Mouse (Mus musculus): ENCODE results near the gene 9430097D07Rik. TPM values are rescaled to one million over a fixed set of nuclear protein-coding genes. Genes with fewer than 3 reads are reported as not detected.
A peak's percentile ranks its signal among the peaks of the same experiment; 100 is the strongest.

Gene 9430097D07Rik
- total and polyA plus RNA-seq, 3 experiments, result not detected

DNA sequence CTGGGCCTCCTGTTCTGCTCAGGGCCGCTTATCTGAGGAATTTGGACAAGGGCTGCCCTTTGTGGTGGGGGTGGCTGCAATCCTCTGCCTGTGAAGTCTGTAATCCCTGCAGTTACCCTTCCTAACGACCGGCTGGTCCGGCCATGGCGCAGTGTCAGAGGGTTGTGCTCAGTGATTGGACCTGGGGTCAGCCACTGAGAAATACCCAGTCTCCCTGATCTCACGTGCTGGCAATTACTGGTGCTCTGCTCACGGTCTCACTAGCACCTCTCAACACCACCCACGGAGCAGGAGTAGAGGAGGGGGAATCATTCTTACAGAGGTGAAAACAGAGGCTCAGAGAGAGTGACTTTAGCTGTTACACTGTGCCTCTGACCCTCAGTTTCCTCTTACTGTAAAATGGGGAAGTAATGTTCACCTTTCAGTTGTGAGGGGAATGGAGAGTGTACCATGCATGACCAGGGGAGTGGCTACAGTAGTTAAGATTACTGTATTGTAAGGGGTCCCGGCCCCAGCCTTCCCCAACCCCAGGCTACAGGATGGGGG, 38.1 kb downstream of the 9430097D07Rik start:
- Histone ChIP-seq H3K4me2 (ENCODE audit: insufficient read depth, low read depth, poor library complexity, severe bottlenecking) (peak overlapping the region; percentile 89), H3K27me3 (replicated peaks) (peaks cover 6% of the 10 kb centered on the region), H3K9ac (ENCODE audit: insufficient read depth, low read depth) (peak overlapping the region; percentile 84), H3K27ac (ENCODE audit: insufficient read depth, low read depth) (peak overlapping the region; percentile 68), H3K36me3 (replicated peaks in 1 of 2; ENCODE audit: control insufficient read depth in 1 of 2, insufficient read depth in 1 of 2, low read length in 1 of 2) (peaks cover 0 to 3% of the 10 kb centered on the region in 2 experiments), H3K79me2 (replicated peaks; ENCODE audit: control insufficient read depth, extremely low read depth, insufficient read depth, poor library complexity, severe bottlenecking) (no peaks in the 10 kb centered on the region; the same call in 1 of the 2 replicates), H3K9me3 (replicated peaks; ENCODE audit: low read length) (no peaks in the 10 kb centered on the region), H3K4me3 (replicated peaks in 1 of 3; ENCODE audit: low read depth in 2 of 3, low read length in 2 of 3, poor library complexity in 1 of 3) (peak overlapping the region; percentile 67 to 86 (median 69)), H3K4me1 (ENCODE audit: control insufficient read depth in 1 of 2, insufficient read depth in 2 of 2) (peaks cover 16 to 43% of the 10 kb centered on the region in 2 experiments)
- TF ChIP-seq TBP (conservative IDR thresholded peaks at IDR 0.05; ENCODE audit: low read depth, low read length) (peak; percentile 65; the same call in 1 of the 2 replicates), HCFC1 (IDR thresholded peaks at IDR 0.05; ENCODE audit: low read depth, low read length) (peak; percentile 59; the same call in 1 of the 2 replicates), CHD2 (IDR thresholded peaks at IDR 0.05; ENCODE audit: low read length) (no peak), ZC3H11A (IDR thresholded peaks at IDR 0.05; ENCODE audit: low read depth, low read length) (no peak), BHLHE40 (IDR thresholded peaks at IDR 0.05; ENCODE audit: low read depth, low read length) (peak; percentile 93), MYC (IDR thresholded peaks at IDR 0.05; ENCODE audit: low read depth, low read length) (0 out of 2 replicates have a peak, but pooled peaks have one; percentile 26), POLR2A (IDR thresholded peaks at IDR 0.05; ENCODE audit: low read depth, low read length) (peak; percentile 41; the same call in 1 of the 2 replicates)
- in situ Hi-C loops (cut with MboI; ENCODE audit: low pct_ligation_motif_present, low pct_unique_long_range_greater_than_20kb, low sequenced_read_pairs) (no loop called here), dilution Hi-C loops (cut with MboI; ENCODE audit: extremely low pct_ligation_motif_present, extremely low pct_unique_long_range_greater_than_20kb, low sequenced_read_pairs) (no loop called here)
- peak; percentile 76 for DNase-seq (ENCODE audit: extremely low read depth)

DNA sequence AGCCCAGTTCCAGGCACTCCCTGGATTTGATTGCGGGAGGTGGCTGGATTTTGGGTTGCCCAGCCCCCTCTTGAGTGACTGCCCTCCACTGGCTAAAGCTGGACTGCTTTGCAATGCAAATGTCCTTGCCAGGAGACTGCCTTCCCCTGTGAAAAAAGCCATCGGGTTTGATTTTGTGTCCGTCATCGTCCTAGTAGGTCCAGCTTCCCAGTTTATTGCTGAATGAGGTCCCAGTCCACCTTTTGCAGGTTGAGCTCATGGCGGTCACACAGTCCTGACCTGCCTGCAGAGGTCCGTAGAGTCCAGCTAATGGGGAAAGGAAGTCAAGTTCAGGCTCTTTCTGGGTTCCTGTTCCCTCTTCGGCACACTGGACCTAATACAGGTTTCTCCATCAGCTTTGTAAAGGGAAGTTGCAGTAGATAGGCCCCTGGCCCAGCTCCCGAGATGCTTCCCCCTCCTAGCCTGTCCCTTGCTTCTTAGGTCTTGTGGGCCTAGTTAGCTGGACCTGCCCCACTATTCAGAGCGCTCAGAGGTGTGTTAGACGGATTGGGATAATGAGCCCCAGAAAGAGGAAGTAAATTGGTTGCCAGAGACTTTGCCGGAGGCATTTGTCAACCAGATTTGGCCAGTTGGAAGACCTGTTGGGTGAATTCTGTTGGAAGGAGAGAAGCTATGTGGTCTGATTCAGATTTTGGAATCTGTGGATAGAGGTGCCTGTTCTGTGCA, 38.7 kb downstream of the 9430097D07Rik start:
- no peaks in the 10 kb centered on the region for H3K9me3 ChIP-seq (replicated peaks; ENCODE audit: low read length)
- peak overlapping the region; percentile 84 for H3K9ac ChIP-seq (ENCODE audit: insufficient read depth, low read depth)
- H3K27me3 ChIP-seq (replicated peaks), result peaks cover 9% of the 10 kb centered on the region
- H3K4me1 ChIP-seq (ENCODE audit: control insufficient read depth in 1 of 2, insufficient read depth in 2 of 2), result peaks cover 12 to 37% of the 10 kb centered on the region in 2 experiments
- no peaks in the 10 kb centered on the region; the same call in 1 of the 2 replicates for H3K79me2 ChIP-seq (replicated peaks; ENCODE audit: control insufficient read depth, extremely low read depth, insufficient read depth, poor library complexity, severe bottlenecking)
- H3K27ac ChIP-seq (ENCODE audit: insufficient read depth, low read depth), result peak overlapping the region; percentile 68
- DNase-seq (ENCODE audit: extremely low read depth), result peak; percentile 56
- in situ Hi-C loops (cut with MboI; ENCODE audit: low pct_ligation_motif_present, low pct_unique_long_range_greater_than_20kb, low sequenced_read_pairs) (no loop called here), dilution Hi-C loops (cut with MboI; ENCODE audit: extremely low pct_ligation_motif_present, extremely low pct_unique_long_range_greater_than_20kb, low sequenced_read_pairs) (no loop called here)
- H3K36me3 ChIP-seq (replicated peaks in 1 of 2; ENCODE audit: control insufficient read depth in 1 of 2, insufficient read depth in 1 of 2, low read length in 1 of 2), result peaks cover 0 to 3% of the 10 kb centered on the region in 2 experiments
- peak overlapping the region; percentile 89 for H3K4me2 ChIP-seq (ENCODE audit: insufficient read depth, low read depth, poor library complexity, severe bottlenecking)
- H3K4me3 ChIP-seq (replicated peaks in 1 of 3; ENCODE audit: low read depth in 2 of 3, low read length in 2 of 3, poor library complexity in 1 of 3), result peak overlapping the region; percentile 67 to 86 (median 69)
- TF ChIP-seq TBP (conservative IDR thresholded peaks at IDR 0.05; ENCODE audit: low read depth, low read length) (0 out of 2 replicates have a peak, but pooled peaks have one; percentile 51), ZKSCAN1 (IDR thresholded peaks at IDR 0.05; ENCODE audit: borderline replicate concordance, low read depth, low read length) (no peak), USF2 (conservative IDR thresholded peaks at IDR 0.05; ENCODE audit: low read depth, low read length) (no peak), E2F4 (IDR thresholded peaks at IDR 0.05; ENCODE audit: insufficient replicate concordance, low read depth, low read length) (no peak), SMC3 (IDR thresholded peaks at IDR 0.05; ENCODE audit: low read depth, low read length) (0 out of 2 replicates have a peak, but pooled peaks have one; percentile 16), CTCF (conservative IDR thresholded peaks at IDR 0.05 in 1 of 2, IDR thresholded peaks at IDR 0.05 in 1 of 2; ENCODE audit: low read depth in 2 of 2, low read length in 2 of 2) (peak in 1 of 2 experiments; percentile 49; a peak in 2 of 4 replicates), ZC3H11A (IDR thresholded peaks at IDR 0.05; ENCODE audit: low read depth, low read length) (no peak), JUND (conservative IDR thresholded peaks at IDR 0.05; ENCODE audit: low read depth, low read length) (no peak), MYC (IDR thresholded peaks at IDR 0.05; ENCODE audit: low read depth, low read length) (no peak), POLR2A (IDR thresholded peaks at IDR 0.05; ENCODE audit: low read depth, low read length) (peak; percentile 60; the same call in 1 of the 2 replicates), ETS1 (conservative IDR thresholded peaks at IDR 0.05; ENCODE audit: low read depth, low read length) (peak; percentile 11; the same call in 1 of the 2 replicates), EP300 (IDR thresholded peaks at IDR 0.05; ENCODE audit: low read length) (peak; percentile 43; the same call in 1 of the 2 replicates), MAX (IDR thresholded peaks at IDR 0.05; ENCODE audit: low read length) (no peak), CHD1 (IDR thresholded peaks at IDR 0.05; ENCODE audit: low read depth, low read length) (peak; percentile 27; the same call in 1 of the 2 replicates), IRF4 (IDR thresholded peaks at IDR 0.05; ENCODE audit: low read depth, low read length) (0 out of 2 replicates have a peak, but pooled peaks have one; percentile 18), HCFC1 (IDR thresholded peaks at IDR 0.05; ENCODE audit: low read depth, low read length) (0 out of 2 replicates have a peak, but pooled peaks have one; percentile 23), RCOR1 (conservative IDR thresholded peaks at IDR 0.05; ENCODE audit: low read depth, low read length) (no peak), ZNF384 (IDR thresholded peaks at IDR 0.05; ENCODE audit: low read depth, low read length) (peak; percentile 61), UBTF (IDR thresholded peaks at IDR 0.05; ENCODE audit: low read depth, low read length) (no peak), MAZ (IDR thresholded peaks at IDR 0.05; ENCODE audit: low read depth, low read length) (peak; percentile 17; the same call in 1 of the 2 replicates), SIN3A (IDR thresholded peaks at IDR 0.05; ENCODE audit: low read length) (peak; percentile 83), ELF1 (IDR thresholded peaks at IDR 0.05; ENCODE audit: low read depth, low read length) (0 out of 2 replicates have a peak, but pooled peaks have one; percentile 48), JUN (IDR thresholded peaks at IDR 0.05; ENCODE audit: insufficient read depth, low read depth, low read length) (no peak), USF1 (IDR thresholded peaks at IDR 0.05; ENCODE audit: low read depth, low read length) (no peak), PAX5 (IDR thresholded peaks at IDR 0.05; ENCODE audit: low read length) (no peak), KAT2A (IDR thresholded peaks at IDR 0.05; ENCODE audit: insufficient replicate concordance, low read length) (no peak), BHLHE40 (IDR thresholded peaks at IDR 0.05; ENCODE audit: low read depth, low read length) (peak; percentile 47)
